Mouse (Mus musculus): ENCODE measurements around the gene Tob1. TPM values are rescaled to one million over a fixed set of nuclear protein-coding genes. Genes with fewer than 3 reads are reported as not detected.
A peak's percentile ranks its signal among the peaks of the same experiment; 100 is the strongest.

Tob1 gene
- polyA plus RNA-seq, 1 experiment from 2014 or later, result 74.1 TPM

DNA sequence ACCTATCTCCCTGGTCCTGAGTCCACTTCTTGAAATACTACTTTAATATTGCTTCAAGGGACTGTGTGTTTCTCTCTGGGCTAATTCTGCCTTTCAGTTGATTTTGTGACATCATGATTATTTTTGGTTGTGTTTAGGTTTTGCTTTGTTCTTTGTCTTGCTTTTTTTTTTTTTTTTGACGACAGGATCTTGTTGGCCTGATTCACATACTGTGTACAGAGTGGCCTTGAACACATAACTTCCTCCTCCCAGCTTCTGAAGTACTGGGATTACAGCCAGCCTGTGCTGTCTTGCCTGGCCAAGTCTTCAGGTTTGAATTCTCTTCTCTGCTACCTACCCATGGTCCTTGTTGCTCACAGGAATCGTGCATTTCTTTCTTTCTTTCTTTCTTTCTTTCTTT, 27.6 kb upstream of the Tob1 start:
- TF ChIP-seq EP300 (optimal IDR thresholded peaks at IDR 0.05) (no peak), CTCF (IDR thresholded peaks at IDR 0.05; ENCODE audit: low read depth) (no peak)
- H3K27ac ChIP-seq (replicated peaks), result no peak overlapping the region
- H3K9me3 ChIP-seq (ENCODE audit: control insufficient read depth, low read length), result no peaks in the 10 kb centered on the region
- ATAC-seq (ENCODE audit: low FRiP score, low TSS enrichment) (no peak), DNase-seq (ENCODE audit: low spot score) (no peak)
- no peaks in the 10 kb centered on the region for H3K27me3 ChIP-seq (ENCODE audit: control insufficient read depth, insufficient read depth, low read length)
- H3K4me2 ChIP-seq (replicated peaks; ENCODE audit: low read depth), result no peak overlapping the region
- H3K36me3 ChIP-seq (ENCODE audit: control insufficient read depth, insufficient read depth, low read length), result no peaks in the 10 kb centered on the region
- 54% methylated on average over 2 of the region's 2 CpGs for WGBS
- no peak overlapping the region for H3K4me3 ChIP-seq (ENCODE audit: low read depth, low read length)
- H3K9ac ChIP-seq (ENCODE audit: low read length), result no peak overlapping the region
- H3K4me1 ChIP-seq (replicated peaks; ENCODE audit: control insufficient read depth, insufficient read depth), result no peaks in the 10 kb centered on the region

DNA sequence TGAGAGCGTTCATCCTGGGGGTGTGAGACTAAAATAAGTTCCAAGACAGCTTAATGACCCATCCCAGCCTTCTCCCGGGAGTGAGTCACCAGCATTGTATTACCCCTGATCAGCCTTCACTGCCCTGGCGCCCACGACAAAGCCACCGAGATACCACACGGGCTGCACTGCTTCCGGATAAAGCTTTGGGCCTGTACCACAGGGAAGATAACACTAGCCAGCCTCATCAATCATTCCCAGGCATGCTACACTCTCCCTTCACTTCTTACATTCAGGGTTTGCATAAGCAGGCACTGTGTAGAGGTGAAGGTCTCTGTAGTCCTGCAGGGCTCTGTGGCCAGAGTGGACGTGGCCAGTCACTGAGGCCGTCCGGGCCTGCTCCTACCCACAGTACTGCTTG, 21.7 kb upstream of the Tob1 start:
- Histone ChIP-seq H3K4me3 (ENCODE audit: low read depth, low read length) (no peak overlapping the region), H3K27ac (replicated peaks) (peak overlapping the region; percentile 4; the same call in 1 of the 2 replicates), H3K4me1 (replicated peaks; ENCODE audit: control insufficient read depth, insufficient read depth) (no peaks in the 10 kb centered on the region), H3K4me2 (replicated peaks; ENCODE audit: low read depth) (no peak overlapping the region), H3K9ac (ENCODE audit: low read length) (no peak overlapping the region), H3K9me3 (ENCODE audit: control insufficient read depth, low read length) (no peaks in the 10 kb centered on the region), H3K36me3 (ENCODE audit: control insufficient read depth, insufficient read depth, low read length) (no peaks in the 10 kb centered on the region), H3K27me3 (ENCODE audit: control insufficient read depth, insufficient read depth, low read length) (no peaks in the 10 kb centered on the region)
- DNase-seq (ENCODE audit: low spot score) (peak; percentile 42), ATAC-seq (ENCODE audit: low FRiP score, low TSS enrichment) (peak; percentile 41)
- 37% methylated on average over 10 of the region's 10 CpGs for WGBS
- no peak for TF ChIP-seq CTCF (IDR thresholded peaks at IDR 0.05; ENCODE audit: low read depth)
- TF ChIP-seq EP300 (optimal IDR thresholded peaks at IDR 0.05), result no peak

DNA sequence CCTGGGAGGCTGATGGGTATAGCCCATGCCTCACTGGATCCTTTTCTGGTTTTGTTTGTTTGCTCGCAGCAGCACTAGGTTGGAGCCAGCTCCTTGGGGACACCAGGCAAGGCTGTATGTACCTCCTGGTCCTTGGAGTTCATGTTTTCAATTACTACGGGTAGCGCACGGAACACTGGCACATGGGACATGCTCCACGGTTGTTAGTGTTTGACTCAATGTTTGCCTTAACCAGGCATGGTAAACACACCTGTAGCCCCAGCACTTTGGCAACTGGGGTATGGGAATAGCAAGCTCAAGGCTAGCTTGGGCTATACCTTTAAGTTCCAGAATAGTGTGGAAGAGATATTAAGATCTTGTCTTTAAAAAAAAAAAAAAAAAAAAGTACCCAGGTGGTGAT, 20.6 kb upstream of the Tob1 start:
- no peak overlapping the region for H3K4me3 ChIP-seq (ENCODE audit: low read depth, low read length)
- no peaks in the 10 kb centered on the region for H3K9me3 ChIP-seq (ENCODE audit: control insufficient read depth, low read length)
- TF ChIP-seq CTCF (IDR thresholded peaks at IDR 0.05; ENCODE audit: low read depth) (no peak), EP300 (optimal IDR thresholded peaks at IDR 0.05) (no peak)
- H3K36me3 ChIP-seq (ENCODE audit: control insufficient read depth, insufficient read depth, low read length), result no peaks in the 10 kb centered on the region
- WGBS, result 76% methylated on average over 5 of the region's 5 CpGs
- H3K27ac ChIP-seq (replicated peaks), result no peak overlapping the region
- DNase-seq (ENCODE audit: low spot score) (no peak), ATAC-seq (ENCODE audit: low FRiP score, low TSS enrichment) (no peak)
- H3K4me2 ChIP-seq (replicated peaks; ENCODE audit: low read depth), result no peak overlapping the region
- no peaks in the 10 kb centered on the region for H3K27me3 ChIP-seq (ENCODE audit: control insufficient read depth, insufficient read depth, low read length)
- no peaks in the 10 kb centered on the region for H3K4me1 ChIP-seq (replicated peaks; ENCODE audit: control insufficient read depth, insufficient read depth)
- no peak overlapping the region for H3K9ac ChIP-seq (ENCODE audit: low read length)

DNA sequence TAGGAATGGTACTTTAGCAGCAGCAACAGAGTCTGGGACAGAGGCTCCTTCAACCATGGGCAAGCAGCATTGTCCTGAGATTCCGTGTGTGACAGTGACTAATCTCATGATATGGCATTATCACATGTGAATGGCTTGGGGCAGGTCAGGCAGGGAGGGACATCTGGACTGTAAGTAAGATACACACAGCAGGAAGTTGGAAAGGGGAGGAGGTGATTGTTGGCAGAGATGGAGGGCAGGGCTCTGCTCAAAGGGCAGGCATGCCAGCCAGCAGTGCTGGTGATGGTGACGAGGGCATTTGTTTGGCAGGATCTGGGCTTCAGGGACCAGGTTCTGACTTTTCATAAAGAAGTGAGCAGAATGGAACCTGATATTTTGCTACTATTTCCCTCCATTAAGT, 18.1 kb upstream of the Tob1 start:
- no peak for DNase-seq (ENCODE audit: low spot score)

DNA sequence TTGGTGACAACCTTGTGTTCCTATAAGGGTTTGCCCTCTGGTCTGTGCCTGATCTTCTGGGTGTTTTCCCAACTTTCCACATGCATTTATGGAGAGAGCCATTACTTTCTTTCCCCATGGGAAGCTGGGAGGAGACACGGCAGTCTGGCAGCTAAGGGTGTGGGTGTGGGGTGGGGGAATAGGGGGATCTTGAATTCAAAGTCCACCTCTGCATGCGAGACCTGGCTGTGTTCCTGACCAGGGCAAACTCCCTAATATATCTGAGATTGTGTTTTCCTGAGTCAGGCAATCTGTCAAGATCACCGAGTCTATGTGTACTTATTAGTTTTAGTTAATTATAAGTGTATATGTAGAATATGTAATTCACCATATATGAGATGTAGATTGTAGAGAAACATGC, 14.9 kb upstream of the Tob1 start:
- H3K27ac ChIP-seq (replicated peaks), result no peak overlapping the region
- TF ChIP-seq EP300 (optimal IDR thresholded peaks at IDR 0.05), result no peak
- TF ChIP-seq CTCF (IDR thresholded peaks at IDR 0.05; ENCODE audit: low read depth), result no peak
- no peak overlapping the region for H3K4me3 ChIP-seq (ENCODE audit: low read depth, low read length)
- no peaks in the 10 kb centered on the region for H3K9me3 ChIP-seq (ENCODE audit: control insufficient read depth, low read length)
- no peaks in the 10 kb centered on the region for H3K4me1 ChIP-seq (replicated peaks; ENCODE audit: control insufficient read depth, insufficient read depth)
- ATAC-seq (ENCODE audit: low FRiP score, low TSS enrichment) (no peak), DNase-seq (ENCODE audit: low spot score) (no peak)
- no peak overlapping the region for H3K9ac ChIP-seq (ENCODE audit: low read length)
- WGBS, result 49% methylated on average over 3 of the region's 3 CpGs
- H3K4me2 ChIP-seq (replicated peaks; ENCODE audit: low read depth), result no peak overlapping the region
- no peaks in the 10 kb centered on the region for H3K36me3 ChIP-seq (ENCODE audit: control insufficient read depth, insufficient read depth, low read length)
- H3K27me3 ChIP-seq (ENCODE audit: control insufficient read depth, insufficient read depth, low read length), result no peaks in the 10 kb centered on the region

More for the DNA sequence above, 18.1 kb upstream of the Tob1 start:
- no peak overlapping the region for H3K9ac ChIP-seq (ENCODE audit: low read length)
- H3K4me3 ChIP-seq (ENCODE audit: low read depth, low read length), result no peak overlapping the region
- H3K9me3 ChIP-seq (ENCODE audit: control insufficient read depth, low read length), result no peaks in the 10 kb centered on the region
- no peaks in the 10 kb centered on the region for H3K36me3 ChIP-seq (ENCODE audit: control insufficient read depth, insufficient read depth, low read length)
- H3K27me3 ChIP-seq (ENCODE audit: control insufficient read depth, insufficient read depth, low read length), result no peaks in the 10 kb centered on the region
- peak; percentile 68 for ATAC-seq (ENCODE audit: low FRiP score, low TSS enrichment)
- 55% methylated on average over 2 of the region's 2 CpGs for WGBS
- no peak overlapping the region for H3K4me2 ChIP-seq (replicated peaks; ENCODE audit: low read depth)
- H3K27ac ChIP-seq (replicated peaks), result no peak overlapping the region
- no peaks in the 10 kb centered on the region for H3K4me1 ChIP-seq (replicated peaks; ENCODE audit: control insufficient read depth, insufficient read depth)
- no peak for TF ChIP-seq EP300 (optimal IDR thresholded peaks at IDR 0.05)
- TF ChIP-seq CTCF (IDR thresholded peaks at IDR 0.05; ENCODE audit: low read depth), result no peak

DNA sequence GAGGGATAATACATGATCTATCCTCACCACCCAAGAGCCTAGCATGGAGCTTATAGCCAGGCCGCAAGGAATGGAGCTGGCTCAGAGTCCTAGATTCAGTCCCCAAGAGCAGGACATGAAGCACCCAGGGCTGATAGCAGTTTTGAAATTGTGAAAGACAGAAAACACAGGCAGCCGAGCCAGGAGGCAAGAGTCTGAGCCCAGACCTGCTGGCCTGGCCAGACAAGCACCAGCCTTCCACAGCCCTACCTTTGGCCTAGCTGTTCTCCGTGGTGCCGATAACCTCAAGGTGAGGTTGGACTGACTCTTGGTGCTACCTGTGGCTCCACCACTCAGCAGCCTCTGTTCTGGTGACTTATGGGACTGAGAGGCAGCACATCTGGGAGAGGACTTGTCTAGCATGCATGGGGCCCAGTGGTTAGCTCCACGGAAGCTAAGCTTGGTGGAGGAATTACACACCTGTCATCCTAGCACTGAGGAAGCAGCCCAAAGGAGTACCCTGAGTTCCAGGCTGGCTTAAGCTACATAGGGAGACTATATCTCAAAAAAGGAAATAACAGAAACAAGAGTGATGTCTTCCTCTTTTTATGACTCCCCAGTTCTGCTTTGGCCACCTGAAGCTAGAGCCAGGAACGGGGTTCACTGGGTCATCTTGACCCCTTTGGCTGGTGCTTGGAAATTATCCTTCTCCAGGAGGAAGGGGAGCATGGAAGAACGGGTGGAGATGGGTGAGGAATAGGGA, 12.7 kb upstream of the Tob1 start:
- 70% methylated on average over 7 of the region's 7 CpGs for WGBS

More for the DNA sequence above, 12.7 kb upstream of the Tob1 start:
- Histone ChIP-seq H3K4me1 (replicated peaks; ENCODE audit: control insufficient read depth, insufficient read depth) (no peaks in the 10 kb centered on the region), H3K9ac (ENCODE audit: low read length) (no peak overlapping the region), H3K27me3 (ENCODE audit: control insufficient read depth, insufficient read depth, low read length) (no peaks in the 10 kb centered on the region), H3K4me3 (ENCODE audit: low read depth, low read length) (no peak overlapping the region), H3K9me3 (ENCODE audit: control insufficient read depth, low read length) (no peaks in the 10 kb centered on the region), H3K27ac (replicated peaks) (peak overlapping the region; percentile 53; the same call in 1 of the 2 replicates), H3K36me3 (ENCODE audit: control insufficient read depth, insufficient read depth, low read length) (no peaks in the 10 kb centered on the region), H3K4me2 (replicated peaks; ENCODE audit: low read depth) (no peak overlapping the region)
- peak; percentile 43 for DNase-seq (ENCODE audit: low spot score)
- no peak for TF ChIP-seq CTCF (IDR thresholded peaks at IDR 0.05; ENCODE audit: low read depth)
- no peak for TF ChIP-seq EP300 (optimal IDR thresholded peaks at IDR 0.05)
- ATAC-seq (ENCODE audit: low FRiP score, low TSS enrichment), result peak; percentile 36; the same call in 1 of the 2 replicates
